Mouse (Mus musculus) lung, adult 2 months (tissue): ENCODE measurements around the gene Rufy4.

Experiments
- CTCF ChIP-seq: fragments of 200-500 bp; IDR thresholded peaks from 2 replicates; pipeline ENCODE4 v1.5.1; 2011; ENCODE audit warnings: mild to moderate bottlenecking, low read length, control low read depth; ENCODE audit not compliant: insufficient read depth
- POLR2A ChIP-seq: fragments of 200-500 bp; IDR thresholded peaks from 2 replicates; pipeline ENCODE4 v1.6.1; 2011; ENCODE audit warnings: low read depth, mild to moderate bottlenecking, control low read depth, low read length, borderline replicate concordance; ENCODE audit errors: extremely low read depth

- no peak for TF ChIP-seq POLR2A
- peak; percentile 90 for TF ChIP-seq CTCF
Measured at GRCm38 (mm10) chr1:74082841-74083463, 42.4 kb upstream of the Rufy4 start.
